Mouse (Mus musculus): ENCODE results near the gene Hist1h2bf.
"Not testable (repeated sequence)": the region's sequence is repeated elsewhere in the genome, so short reads cannot be mapped to it uniquely, and the experiment has no call there.

The Hist1h2bf gene

GRCm38 (mm10) chr13:23573898-23574524, at the start of gene Hist1h2bf, which contains the start of gene Hist1h2ad:
Gene Hist1h2bf, minus strand, starts transcription at chr13:23574196.
Gene Hist1h2ad, plus strand, starts transcription at chr13:23574381.
- DNase-seq (ENCODE audit: low spot score), result not testable (repeated sequence)

DNA sequence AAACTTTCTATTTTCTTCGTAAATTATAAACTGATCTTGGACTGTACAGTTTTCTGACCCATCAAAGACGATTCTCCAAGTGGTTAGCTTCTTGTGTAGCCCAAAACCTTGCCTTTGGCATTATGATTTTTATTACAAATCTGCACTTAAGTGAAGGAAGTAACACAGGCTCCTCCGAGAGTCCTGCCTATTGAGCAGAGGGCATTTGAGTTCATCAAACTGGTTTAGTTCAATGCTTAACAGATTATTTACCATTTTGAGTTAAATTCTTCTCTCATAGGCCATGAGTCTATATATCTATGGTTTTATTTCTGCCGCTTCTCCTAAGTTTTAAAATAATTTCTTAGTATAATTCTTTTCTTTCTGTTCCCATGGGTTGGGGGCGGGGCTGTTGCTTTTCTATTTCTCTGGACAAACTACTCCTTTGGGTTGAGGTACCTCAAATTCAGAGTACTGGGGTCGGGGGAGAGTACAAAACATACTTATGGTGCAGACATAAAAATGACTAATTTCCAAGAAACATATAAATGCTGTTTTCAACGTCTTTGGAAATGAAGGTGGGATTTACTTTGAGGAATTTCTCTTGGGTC, 49.0 kb upstream of the Hist1h2bf start:
- DNase-seq (ENCODE audit: low spot score), result peak; percentile 12

DNA sequence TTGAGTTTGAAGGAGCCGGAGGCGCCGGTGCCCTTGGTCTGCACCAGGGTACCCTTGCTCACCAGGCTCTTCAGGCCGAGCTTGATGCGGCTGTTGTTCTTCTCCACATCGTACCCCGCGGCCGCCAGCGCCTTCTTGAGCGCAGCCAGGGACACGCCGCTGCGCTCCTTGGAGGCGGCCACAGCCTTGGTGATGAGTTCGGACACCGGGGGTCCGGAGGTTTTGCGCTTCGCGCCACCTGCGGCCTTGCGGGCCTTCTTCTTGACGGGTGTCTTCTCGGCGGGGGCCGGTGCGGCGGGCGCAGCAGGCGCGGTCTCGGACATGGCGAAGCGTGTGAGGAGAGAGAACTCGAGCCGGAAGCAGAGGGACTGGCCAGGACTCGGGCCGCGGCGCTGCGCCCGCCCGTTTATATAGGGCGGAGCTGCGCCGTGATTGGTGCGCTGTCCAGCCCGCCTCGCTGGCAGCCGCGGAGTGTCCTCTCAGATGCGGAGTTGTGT, 48.2 kb upstream of the Hist1h2bf start, which contains the start of gene Hist1h1e:
Gene Hist1h1e (minus strand): TSS at position 384 of the 497 bp plus-strand sequence.
- DNase-seq (ENCODE audit: low spot score), result peak; percentile 86

- DNase-seq (ENCODE audit: low spot score), result peak; percentile 75
Observed at GRCm38 (mm10) chr13:23621532-23622174, 47.7 kb upstream of the Hist1h2bf start.

DNA sequence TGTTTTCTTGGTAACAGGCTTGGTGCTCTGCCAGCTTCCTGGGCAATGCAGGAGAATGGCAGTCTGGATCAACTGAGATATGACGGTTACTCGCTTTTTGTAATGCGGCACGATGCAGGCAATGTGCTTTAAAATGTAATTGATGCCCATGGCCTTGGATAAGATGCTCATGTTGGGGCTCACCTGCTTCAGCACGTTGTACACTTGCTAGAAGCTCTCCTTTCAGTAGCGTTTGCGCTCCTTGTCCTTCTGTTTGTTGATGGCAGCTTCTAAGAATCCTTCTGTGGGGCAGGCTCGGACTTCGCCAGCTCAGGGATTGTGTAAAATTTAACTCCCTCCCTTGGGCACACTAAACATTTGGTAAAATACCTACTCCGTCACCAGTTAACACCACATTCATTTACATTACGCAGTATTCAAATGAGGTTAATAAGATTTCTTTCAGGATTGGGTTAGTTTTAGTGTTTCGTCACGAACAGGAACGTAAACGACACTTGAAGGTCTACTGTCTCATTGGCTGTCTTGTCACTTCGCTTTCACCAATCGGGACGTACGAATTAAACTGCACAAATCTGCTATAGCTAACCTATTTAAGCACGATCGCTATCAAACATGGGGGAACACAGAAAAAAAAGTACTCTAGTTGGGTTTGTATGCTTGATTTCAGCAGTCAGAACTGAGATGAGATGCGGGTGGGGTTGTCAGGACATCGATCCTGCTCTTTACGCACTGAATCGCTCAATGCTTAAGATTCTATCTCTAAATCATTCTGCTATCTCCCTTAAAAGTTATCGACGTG, 46.9 kb upstream of the Hist1h2bf start, which contains the start of gene Hist1h2be:
Gene Hist1h2be (minus strand): TSS at position 392 of the 799 bp plus-strand sequence.
- DNase-seq (ENCODE audit: low spot score), result peak; percentile 89

DNA sequence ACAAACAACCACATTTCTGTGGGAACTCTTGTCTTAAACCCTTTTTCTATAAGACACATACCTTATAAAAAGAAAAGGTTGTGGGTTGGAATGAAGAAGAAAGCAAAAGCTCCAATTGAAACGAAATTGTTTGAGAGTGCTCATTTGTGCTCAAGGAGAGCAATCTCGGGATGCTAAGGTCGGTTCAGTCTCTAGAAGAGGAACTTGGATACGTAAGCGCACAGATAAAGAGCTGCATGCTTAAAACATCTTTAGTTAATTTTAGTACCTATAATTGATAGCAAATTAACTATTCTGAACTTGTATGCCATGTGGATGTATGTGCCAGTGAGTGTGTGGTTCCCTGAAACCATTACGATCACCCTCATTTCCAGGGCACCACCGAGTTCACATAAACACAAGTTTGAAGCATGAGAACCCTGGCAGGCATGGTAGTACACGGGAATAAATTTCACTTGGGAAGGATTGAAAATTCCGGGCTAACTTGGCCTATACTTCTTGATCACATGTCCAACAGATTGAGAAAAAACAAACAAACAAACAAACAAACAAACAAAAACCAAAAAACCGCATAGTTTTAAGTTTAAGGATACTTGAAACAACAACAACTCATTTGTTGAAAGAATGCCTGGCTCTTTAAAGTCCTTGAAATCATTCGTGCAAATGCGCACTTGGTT, 46.2 kb upstream of the Hist1h2bf start:
- DNase-seq (ENCODE audit: low spot score), result no peak

GRCm38 (mm10) chr13:23611638-23612037, 37.6 kb upstream of the Hist1h2bf start:
- no peak for DNase-seq (ENCODE audit: low spot score)

DNA sequence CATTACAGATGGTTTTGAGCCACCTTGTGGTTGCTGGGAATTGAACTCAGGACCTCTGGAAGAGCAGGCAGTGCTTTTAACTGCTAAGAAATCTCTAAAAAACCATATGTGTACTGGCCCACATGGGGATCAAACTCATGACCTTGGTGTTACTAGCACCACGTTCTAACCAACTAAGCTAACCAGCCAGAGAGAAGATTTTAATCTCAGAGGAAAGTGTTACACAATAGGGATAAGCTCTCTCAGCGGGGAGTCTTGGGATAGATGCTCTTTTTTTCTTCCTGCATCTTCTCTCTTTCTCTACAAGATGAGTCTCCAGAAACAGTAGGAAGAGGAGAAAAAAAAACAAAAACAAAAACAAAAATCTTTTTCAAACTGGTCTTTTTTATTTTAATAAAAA, 36.4 kb upstream of the Hist1h2bf start:
- DNase-seq (ENCODE audit: low spot score), result peak; percentile 12

DNA sequence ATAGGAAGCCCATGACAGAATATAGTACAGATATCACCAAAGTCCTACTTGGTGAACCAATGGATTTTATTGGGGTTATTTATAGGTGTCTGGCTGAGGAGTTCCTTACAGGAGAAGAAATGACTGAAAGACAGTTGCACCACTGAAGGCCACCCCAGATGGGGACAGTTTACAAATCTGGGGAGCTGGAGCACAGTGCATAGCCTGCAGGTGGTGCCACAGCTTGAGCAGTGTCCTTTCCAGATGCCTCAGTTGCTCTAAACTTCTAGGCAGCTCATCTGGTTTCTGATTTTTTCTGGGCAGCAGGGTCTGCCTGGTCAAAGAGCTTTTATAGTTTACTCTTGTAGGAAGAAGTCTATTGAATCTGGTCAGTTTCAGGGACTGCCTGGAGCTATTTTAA, 35.8 kb upstream of the Hist1h2bf start:
- DNase-seq (ENCODE audit: low spot score), result no peak

DNA sequence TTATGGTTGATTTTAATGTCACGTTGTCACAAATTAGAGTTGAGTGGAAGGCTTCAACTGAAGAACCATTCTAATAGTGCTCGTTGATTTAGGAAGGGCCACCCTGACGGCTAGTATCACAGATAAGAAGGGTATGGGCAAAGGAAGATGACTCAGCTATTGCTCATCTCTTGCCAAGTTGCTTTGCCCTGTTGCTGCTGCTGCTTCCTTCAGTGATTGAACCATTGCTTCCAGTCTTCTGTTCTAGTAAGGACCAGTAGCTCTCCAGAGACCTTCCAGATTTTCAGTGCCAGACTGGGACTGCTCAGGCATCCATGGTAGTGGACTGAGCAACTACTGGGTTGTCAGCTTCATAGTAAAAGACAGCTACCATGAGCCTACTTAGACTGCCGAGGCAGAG, 35.2 kb upstream of the Hist1h2bf start:
- peak; percentile 36 for DNase-seq (ENCODE audit: low spot score)

DNA sequence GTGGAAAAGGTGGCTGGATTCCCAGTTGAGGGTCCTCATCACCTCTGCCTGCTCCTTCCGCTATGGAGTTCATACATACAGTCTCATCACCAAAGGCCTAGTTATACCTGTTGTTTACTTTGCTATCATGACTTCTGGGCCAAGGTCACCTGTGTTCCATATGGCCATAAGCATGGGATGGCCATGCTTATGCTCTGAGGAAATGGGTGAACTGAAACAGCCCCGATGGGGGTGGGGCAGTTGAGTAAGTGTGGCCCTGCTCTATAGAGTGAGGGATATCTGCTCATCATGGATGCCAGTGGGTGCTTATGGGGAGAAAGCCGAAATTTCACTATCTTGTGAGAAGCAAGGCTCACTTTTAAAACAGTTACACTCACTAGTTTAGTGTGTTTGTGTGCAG, 31.1 kb upstream of the Hist1h2bf start:
- no peak for DNase-seq (ENCODE audit: low spot score)

DNA sequence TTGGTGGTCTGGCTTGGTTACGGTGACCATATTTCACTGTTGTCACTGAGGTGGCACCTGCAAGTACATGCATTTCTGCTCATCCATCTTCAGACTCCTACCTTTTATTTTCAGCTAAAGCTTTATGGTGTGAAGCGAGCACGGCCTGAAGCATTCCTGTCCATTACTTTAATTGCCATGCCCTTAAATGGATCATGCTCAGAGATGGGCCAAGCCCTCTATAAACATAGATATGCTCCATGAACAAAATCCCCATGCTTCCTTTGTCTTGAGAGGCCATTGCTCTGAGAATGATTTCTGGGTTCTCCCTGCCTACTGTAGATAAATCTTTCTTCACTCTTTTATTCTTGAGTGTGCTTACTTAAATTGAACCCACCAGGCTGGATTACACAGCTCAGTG, 30.5 kb upstream of the Hist1h2bf start:
- DNase-seq (ENCODE audit: low spot score), result no peak

DNA sequence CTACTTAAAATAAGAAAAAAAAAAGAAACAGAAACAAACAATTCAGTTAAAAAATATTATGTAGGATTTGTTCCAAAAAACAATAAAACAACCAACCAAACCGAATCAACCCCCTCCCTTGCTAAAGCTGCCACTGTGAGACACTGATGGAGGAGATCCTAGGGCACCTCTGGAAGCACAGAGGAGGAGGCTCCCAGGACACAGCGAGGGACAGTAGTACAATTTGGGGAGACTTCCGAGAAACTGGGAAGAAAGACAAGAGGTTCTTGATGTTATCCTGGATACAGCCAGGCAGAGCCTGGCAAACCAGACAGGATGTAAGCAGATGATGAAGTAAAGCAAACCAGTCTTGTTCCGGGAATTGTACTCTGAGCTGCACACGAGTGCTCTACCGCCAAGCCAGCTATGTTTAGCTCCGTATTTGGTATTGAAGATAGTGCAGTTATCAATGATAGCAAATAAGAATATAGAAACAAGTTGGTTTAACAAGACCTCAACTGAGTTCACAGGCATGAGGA, 29.2 kb upstream of the Hist1h2bf start:
- no peak for DNase-seq (ENCODE audit: low spot score)

GRCm38 (mm10) chr13:23597957-23598356, 24.0 kb upstream of the Hist1h2bf start:
- peak; percentile 77 for DNase-seq (ENCODE audit: low spot score)

DNA sequence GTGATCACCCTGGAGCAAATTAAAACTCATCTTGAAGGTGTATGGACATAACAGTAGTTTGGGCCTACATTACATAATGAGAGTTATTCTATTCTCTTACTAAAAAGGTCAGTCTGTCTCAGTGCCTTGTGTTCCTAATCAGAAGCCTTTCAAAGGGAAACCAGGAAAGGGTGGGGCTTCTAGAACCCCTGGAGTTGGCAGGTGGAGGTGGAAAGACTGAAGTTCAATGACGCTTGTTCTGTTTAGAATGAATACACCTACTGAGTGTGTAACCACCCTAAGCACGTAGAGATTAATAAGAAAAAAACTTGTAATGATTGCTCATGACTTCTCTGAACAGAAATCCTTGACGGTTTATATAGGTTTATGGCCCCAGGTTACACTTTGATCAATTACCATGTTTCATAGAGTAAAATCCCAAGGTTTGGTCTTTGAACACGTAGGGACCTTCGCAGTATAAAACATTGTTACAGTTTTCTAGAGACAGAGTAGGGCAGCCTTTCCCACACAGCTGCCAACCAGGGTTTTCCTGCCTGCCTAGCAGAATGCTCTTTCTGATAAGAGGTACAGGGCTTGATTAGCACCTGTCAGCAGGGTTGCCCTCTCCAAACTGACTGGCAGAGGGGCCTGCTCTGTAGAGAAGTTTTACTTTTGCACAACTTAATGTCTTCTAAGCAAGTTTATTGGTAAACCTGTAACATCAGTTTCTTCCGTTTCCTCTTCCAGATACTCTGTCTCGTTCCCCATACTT, 21.8 kb upstream of the Hist1h2bf start:
- no peak for DNase-seq (ENCODE audit: low spot score)

- DNase-seq (ENCODE audit: low spot score), result no peak
Observed at GRCm38 (mm10) chr13:23595185-23595584, 21.2 kb upstream of the Hist1h2bf start.

GRCm38 (mm10) chr13:23593051-23593770, 19.2 kb upstream of the Hist1h2bf start:
- DNase-seq (ENCODE audit: low spot score), result no peak

- no peak for DNase-seq (ENCODE audit: low spot score)
Observed at GRCm38 (mm10) chr13:23592614-23593013, 18.6 kb upstream of the Hist1h2bf start.

- DNase-seq (ENCODE audit: low spot score), result not testable (repeated sequence)
Observed at GRCm38 (mm10) chr13:23591886-23592285, 17.9 kb upstream of the Hist1h2bf start.

DNA sequence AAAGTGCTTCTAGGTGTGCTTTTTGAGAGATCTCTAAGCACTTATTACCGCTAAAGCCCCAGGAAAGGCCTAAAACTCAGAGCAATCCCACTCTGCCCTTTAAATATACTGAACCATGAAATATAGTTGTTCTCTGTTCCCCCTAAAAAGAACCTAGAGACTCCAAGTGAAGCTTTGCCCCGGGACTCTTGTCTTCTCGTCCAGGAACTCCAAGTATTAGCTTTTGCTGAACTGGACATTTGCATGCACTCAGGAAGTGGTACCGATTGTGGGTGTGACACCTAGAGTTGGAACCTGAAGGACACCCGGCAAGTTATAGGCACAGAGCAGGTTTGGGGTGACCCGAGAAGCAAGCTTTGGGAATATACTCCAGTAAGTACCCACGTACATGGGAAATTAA, 17.2 kb upstream of the Hist1h2bf start:
- no peak for DNase-seq (ENCODE audit: low spot score)
